Mouse (Mus musculus) bone marrow macrophage, adult 2 months (primary cell): ENCODE measurements at regions not wholly inside any gene's neighbourhood (a gene's known extent, or its start where the extent isn't known, plus 50 kb on each side); places are given as distances from the start of the nearest gene placed in this dataset.

Experiments used
- CTCF ChIP-seq: IDR thresholded peaks from 2 replicates; pipeline ENCODE4 v1.5.1; 2012; ENCODE audit warnings: low read depth, mild to moderate bottlenecking, low read length, moderate library complexity
- POLR2A ChIP-seq: IDR thresholded peaks from 2 replicates; pipeline ENCODE4 v1.6.1; 2012; ENCODE audit warnings: mild to moderate bottlenecking, low read depth, low read length, borderline replicate concordance

- TF ChIP-seq POLR2A (no peak), CTCF (no peak)
Measured at GRCm38 (mm10) chr9:118389481-118390334, 88.3 kb upstream of the Eomes start.
